In the genomic region with DNA sequence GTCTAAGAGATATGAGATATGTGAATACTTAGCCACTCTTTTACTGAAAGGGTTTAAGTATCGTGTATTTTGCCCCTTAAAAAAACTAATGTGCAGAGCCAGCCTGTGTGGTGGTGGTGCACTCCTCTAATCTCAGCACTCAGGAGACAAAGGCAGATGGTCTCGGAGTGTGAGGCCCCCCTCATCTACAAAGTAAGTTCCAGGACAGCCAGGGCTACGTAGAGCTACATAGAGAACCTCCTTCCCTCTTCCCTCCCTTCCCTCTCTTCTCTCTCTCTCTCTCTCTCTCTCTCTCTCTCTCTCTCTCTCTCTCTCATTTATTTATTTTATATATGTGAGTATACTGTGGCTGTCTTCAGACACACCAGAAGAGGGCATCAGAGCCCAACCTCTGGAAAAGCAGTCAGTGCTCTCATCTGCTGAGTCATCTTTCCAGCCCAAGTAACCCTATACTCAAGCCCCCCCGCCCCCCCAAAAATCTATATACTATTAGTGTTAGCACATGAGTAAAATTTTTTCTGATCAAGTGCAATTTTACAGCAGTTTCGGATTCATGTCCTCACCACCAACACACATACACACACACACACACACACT, we compare ENCODE assay signal across 13 mouse cellular contexts. TPM values are rescaled to one million over a fixed set of nuclear protein-coding genes. Genes with fewer than 3 reads are reported as not detected.
DNase-seq lines count a peak whose midpoint lies in the region; ATAC-seq and TF ChIP-seq lines count a peak whose summit lies in the region.
"Had no signal": no experiment of that assay in that cellular context is flagged by ENCODE, and none has a peak within 500 bp of the region (broad histone marks: within the 10 kb centered on the region; RNA-seq: fewer than 3 reads in every experiment).

No protein-coding gene starts in this region.

- no peak overlapping the region for H3K4me3 ChIP-seq in forebrain, embryonic 14.5 days (ENCODE audit: low read depth, low read length)
- H3K4me3 ChIP-seq in forebrain, embryonic 10.5 days = no peak overlapping the region
- no peak overlapping the region for H3K4me3 ChIP-seq in lung, embryonic 14.5 days (ENCODE audit: low read depth, low read length)
- no peak overlapping the region for H3K4me3 ChIP-seq in embryonic facial prominence, embryonic 14.5 days (ENCODE audit: low read depth, low read length)
- H3K4me3 ChIP-seq in myocyte = no peak overlapping the region
- H3K4me3 ChIP-seq: hindbrain, embryonic 15.5 days; midbrain, embryonic 10.5 days had no signal

- no peak overlapping the region for H3K4me2 ChIP-seq in forebrain, embryonic 14.5 days (ENCODE audit: low read length)
- no peak overlapping the region for H3K4me2 ChIP-seq in lung, embryonic 14.5 days
- no peak overlapping the region for H3K4me2 ChIP-seq in embryonic facial prominence, embryonic 14.5 days (ENCODE audit: low read depth, low read length)
- H3K4me2 ChIP-seq in myocyte (ENCODE audit: low read depth) = no peak overlapping the region
- H3K4me2 ChIP-seq: hindbrain, embryonic 15.5 days had no signal

- H3K9me3 ChIP-seq in forebrain, embryonic 14.5 days (replicated peaks; ENCODE audit: control insufficient read depth, low read length) = no peaks in the 10 kb centered on the region
- H3K9me3 ChIP-seq in forebrain, embryonic 10.5 days = no peaks in the 10 kb centered on the region
- H3K9me3 ChIP-seq in lung, embryonic 14.5 days (ENCODE audit: low read depth, low read length) = no peaks in the 10 kb centered on the region
- H3K9me3 ChIP-seq in embryonic facial prominence, embryonic 14.5 days (ENCODE audit: control insufficient read depth, low read length) = no peaks in the 10 kb centered on the region
- H3K9me3 ChIP-seq: hindbrain, embryonic 15.5 days; midbrain, embryonic 10.5 days had no signal

- 0 out of 2 replicates have a peak, but pooled peaks have one; percentile 16 for ATAC-seq in forebrain, embryonic 14.5 days
- ATAC-seq in lung, embryonic 14.5 days (ENCODE audit: insufficient read depth) = no peak
- ATAC-seq in embryonic facial prominence, embryonic 14.5 days (ENCODE audit: low read depth) = no peak

- H3ac ChIP-seq in myocyte (ENCODE audit: control insufficient read depth, insufficient read length) = no peak overlapping the region

- TF ChIP-seq CTCF in lung, embryonic 14.5 days (IDR thresholded peaks at IDR 0.05; ENCODE audit: low read depth) = no peak; the same call in 1 of the 2 replicates

- peak; percentile 13 for DNase-seq in forebrain, embryonic 14.5 days (ENCODE audit: low spot score)
- no peak for DNase-seq in forebrain, embryonic 10.5 days (ENCODE audit: extremely low spot score, low spot score)
- peak; percentile 21 for DNase-seq in lung, embryonic 14.5 days
- DNase-seq in lung, postnatal 14 days = no peak
- no peak for DNase-seq in embryonic facial prominence, embryonic 14.5 days (ENCODE audit: low spot score)
- DNase-seq in retina, postnatal 1 day = no peak
- no peak for DNase-seq in testis, postnatal 10 days (ENCODE audit: low spot score)
- DNase-seq: cerebellum, postnatal 25 days; kidney, postnatal 14 days; lung, adult 2 months had no signal

- H3K27ac ChIP-seq in forebrain, embryonic 14.5 days (ENCODE audit: low read depth, low read length) = no peak overlapping the region; the same call in 1 of the 2 replicates
- no peak overlapping the region for H3K27ac ChIP-seq in forebrain, embryonic 10.5 days
- no peak overlapping the region for H3K27ac ChIP-seq in lung, embryonic 14.5 days (ENCODE audit: low read depth)
- peak overlapping the region; percentile 44; the same call in 1 of the 2 replicates for H3K27ac ChIP-seq in embryonic facial prominence, embryonic 14.5 days (replicated peaks; ENCODE audit: low read depth, low read length)
- H3K27ac ChIP-seq: hindbrain, embryonic 15.5 days; midbrain, embryonic 10.5 days had no signal

- no peaks in the 10 kb centered on the region for H3K79me2 ChIP-seq in myocyte (ENCODE audit: control insufficient read depth, insufficient read depth)

- peaks cover 32% of the 10 kb centered on the region for H3K36me3 ChIP-seq in forebrain, embryonic 14.5 days (ENCODE audit: control insufficient read depth, insufficient read depth, low read length)
- H3K36me3 ChIP-seq in forebrain, embryonic 10.5 days (replicated peaks) = peaks cover 44% of the 10 kb centered on the region
- H3K36me3 ChIP-seq in lung, embryonic 14.5 days (ENCODE audit: insufficient read depth) = peaks cover 37% of the 10 kb centered on the region
- H3K36me3 ChIP-seq in embryonic facial prominence, embryonic 14.5 days (ENCODE audit: control insufficient read depth, insufficient read depth, low read length) = peaks cover 37% of the 10 kb centered on the region
- peaks cover 22% of the 10 kb centered on the region for H3K36me3 ChIP-seq in myocyte (ENCODE audit: control insufficient read depth, insufficient read depth)

- no peaks in the 10 kb centered on the region for H3K27me3 ChIP-seq in forebrain, embryonic 14.5 days (replicated peaks; ENCODE audit: control insufficient read depth, insufficient read depth, low read length)
- no peaks in the 10 kb centered on the region for H3K27me3 ChIP-seq in forebrain, embryonic 10.5 days (ENCODE audit: poor library complexity, severe bottlenecking)
- no peaks in the 10 kb centered on the region for H3K27me3 ChIP-seq in lung, embryonic 14.5 days (ENCODE audit: insufficient read depth, low read length)
- no peaks in the 10 kb centered on the region for H3K27me3 ChIP-seq in embryonic facial prominence, embryonic 14.5 days (replicated peaks; ENCODE audit: control insufficient read depth, insufficient read depth, low read length)
- H3K27me3 ChIP-seq in myocyte (ENCODE audit: control insufficient read depth, insufficient read depth, insufficient read length) = no peaks in the 10 kb centered on the region
- H3K27me3 ChIP-seq: hindbrain, embryonic 15.5 days had no signal

- H3K9ac ChIP-seq in forebrain, embryonic 14.5 days (ENCODE audit: low read length) = no peak overlapping the region
- no peak overlapping the region for H3K9ac ChIP-seq in lung, embryonic 14.5 days
- no peak overlapping the region for H3K9ac ChIP-seq in embryonic facial prominence, embryonic 14.5 days (ENCODE audit: low read depth, low read length)
- H3K9ac ChIP-seq: hindbrain, embryonic 15.5 days had no signal

- no peak for TF ChIP-seq POLR2A in myocyte (IDR thresholded peaks at IDR 0.05; ENCODE audit: insufficient read length, low read depth)

- H3K4me1 ChIP-seq in forebrain, embryonic 14.5 days (ENCODE audit: control insufficient read depth, insufficient read depth, low read length) = no peaks in the 10 kb centered on the region; the same call in 1 of the 2 replicates
- no peaks in the 10 kb centered on the region for H3K4me1 ChIP-seq in forebrain, embryonic 10.5 days
- H3K4me1 ChIP-seq in lung, embryonic 14.5 days (ENCODE audit: insufficient read depth) = no peaks in the 10 kb centered on the region
- H3K4me1 ChIP-seq in embryonic facial prominence, embryonic 14.5 days (ENCODE audit: control insufficient read depth, insufficient read depth, low read length) = no peaks in the 10 kb centered on the region
- H3K4me1 ChIP-seq: hindbrain, embryonic 15.5 days had no signal

- WGBS in forebrain, embryonic 14.5 days = 82% methylated on average over 5 of the region's 5 CpGs
- WGBS in forebrain, embryonic 10.5 days = 84% methylated on average over 5 of the region's 5 CpGs
- 62% methylated on average over 5 of the region's 5 CpGs for WGBS in lung, embryonic 14.5 days
- WGBS in embryonic facial prominence, embryonic 14.5 days = 71% methylated on average over 5 of the region's 5 CpGs

TF ChIP-seq in myocyte, 11 proteins besides CTCF, POLR2A, EP300 and RAD21:
- TF ChIP-seq E2F4 (IDR thresholded peaks at IDR 0.05; ENCODE audit: insufficient read depth) = no peak
- peak; percentile 64 for TF ChIP-seq POLR2AphosphoS2 (IDR thresholded peaks at IDR 0.05; ENCODE audit: insufficient read length, low read depth)

RNA-seq across cellular contexts. Expression of a gene that starts 9.0 kb away (rescaled TPM):
- polyA plus RNA-seq in forebrain, embryonic 14.5 days (2014; fragmentation: Nextera tagmentation; extraction: Ambion mirVana) = 18.9 and 22.1 TPM in 2 replicates
- polyA plus RNA-seq in forebrain, embryonic 10.5 days (2016; fragmentation: Nextera tagmentation; extraction: Ambion mirVana) = 19.9 and 20.1 TPM in 2 replicates
- polyA plus RNA-seq in lung, embryonic 14.5 days (2014; fragmentation: Nextera tagmentation; extraction: Ambion mirVana) = 25.2 and 26.0 TPM in 2 replicates
- polyA plus RNA-seq in embryonic facial prominence, embryonic 14.5 days (2014; fragmentation: Nextera tagmentation; extraction: Ambion mirVana) = 17.4 and 22.4 TPM in 2 replicates
- 3.1 TPM for polyA plus RNA-seq in myocyte (2012; fragmentation: generic; extraction: Trizol)

RNA-seq across cellular contexts. Expression of a gene that starts 11.6 kb away (rescaled TPM):
- 30.6 and 37.5 TPM in 2 replicates for polyA plus RNA-seq in forebrain, embryonic 14.5 days (2014; fragmentation: Nextera tagmentation; extraction: Ambion mirVana)
- polyA plus RNA-seq in forebrain, embryonic 10.5 days (2016; fragmentation: Nextera tagmentation; extraction: Ambion mirVana) = 62.3 and 63.2 TPM in 2 replicates
- polyA plus RNA-seq in lung, embryonic 14.5 days (2014; fragmentation: Nextera tagmentation; extraction: Ambion mirVana) = 72.3 and 72.5 TPM in 2 replicates
- polyA plus RNA-seq in embryonic facial prominence, embryonic 14.5 days (2014; fragmentation: Nextera tagmentation; extraction: Ambion mirVana) = 77.1 and 77.2 TPM in 2 replicates
- polyA plus RNA-seq in myocyte (2012; fragmentation: generic; extraction: Trizol) = 52.8 TPM

RNA-seq across cellular contexts. Expression of a gene that starts 28.1 kb away (rescaled TPM):
- 265 and 340 TPM in 2 replicates for polyA plus RNA-seq in forebrain, embryonic 14.5 days (2014; fragmentation: Nextera tagmentation; extraction: Ambion mirVana)
- 392 and 397 TPM in 2 replicates for polyA plus RNA-seq in forebrain, embryonic 10.5 days (2016; fragmentation: Nextera tagmentation; extraction: Ambion mirVana)
- 472 and 477 TPM in 2 replicates for polyA plus RNA-seq in lung, embryonic 14.5 days (2014; fragmentation: Nextera tagmentation; extraction: Ambion mirVana)
- 507 and 572 TPM in 2 replicates for polyA plus RNA-seq in embryonic facial prominence, embryonic 14.5 days (2014; fragmentation: Nextera tagmentation; extraction: Ambion mirVana)
- 262 TPM for polyA plus RNA-seq in myocyte (2012; fragmentation: generic; extraction: Trizol)

RNA-seq across cellular contexts. Expression of a gene that starts 33.8 kb away (rescaled TPM):
- 8.6 and 11.6 TPM in 2 replicates for polyA plus RNA-seq in forebrain, embryonic 14.5 days (2014; fragmentation: Nextera tagmentation; extraction: Ambion mirVana)
- polyA plus RNA-seq in forebrain, embryonic 10.5 days (2016; fragmentation: Nextera tagmentation; extraction: Ambion mirVana) = 78.2 and 78.3 TPM in 2 replicates
- 162 and 185 TPM in 2 replicates for polyA plus RNA-seq in lung, embryonic 14.5 days (2014; fragmentation: Nextera tagmentation; extraction: Ambion mirVana)
- 200 and 225 TPM in 2 replicates for polyA plus RNA-seq in embryonic facial prominence, embryonic 14.5 days (2014; fragmentation: Nextera tagmentation; extraction: Ambion mirVana)
- 25.8 TPM for polyA plus RNA-seq in myocyte (2012; fragmentation: generic; extraction: Trizol)

RNA-seq across cellular contexts. Expression of a gene that starts 41.8 kb away (rescaled TPM):
- 8.3 and 11.2 TPM in 2 replicates for polyA plus RNA-seq in forebrain, embryonic 14.5 days (2014; fragmentation: Nextera tagmentation; extraction: Ambion mirVana)
- 7.8 and 8.9 TPM in 2 replicates for polyA plus RNA-seq in forebrain, embryonic 10.5 days (2016; fragmentation: Nextera tagmentation; extraction: Ambion mirVana)
- polyA plus RNA-seq in lung, embryonic 14.5 days (2014; fragmentation: Nextera tagmentation; extraction: Ambion mirVana) = 13.0 and 15.0 TPM in 2 replicates
- polyA plus RNA-seq in embryonic facial prominence, embryonic 14.5 days (2014; fragmentation: Nextera tagmentation; extraction: Ambion mirVana) = 22.1 and 24.7 TPM in 2 replicates
- polyA plus RNA-seq in myocyte (2012; fragmentation: generic; extraction: Trizol) = 16.6 TPM

Comparison
In these comparisons a context has a peak if more than half of its experiments do, and no peak if none do; other contexts are left out.
1. DNase-seq: peak in forebrain, embryonic 14.5 days (single experiment) and lung, embryonic 14.5 days (single experiment); none in forebrain, embryonic 10.5 days (single experiment), lung, postnatal 14 days (single experiment), embryonic facial prominence, embryonic 14.5 days (single experiment), retina, postnatal 1 day (single experiment) and testis, postnatal 10 days (single experiment).